Mouse (Mus musculus) erythroid progenitor cell, adult 5-6 weeks (primary cell): Measurements from ENCODE around the gene Evx1. TPM values are rescaled to one million over a fixed set of nuclear protein-coding genes. Genes with fewer than 3 reads are reported as not detected.
"Not testable (repeated sequence)": the region's sequence is repeated elsewhere in the genome, so short reads cannot be mapped to it uniquely, and the experiment has no call there.

Experiments
- ATAC-seq: replicated peaks from 2 replicates; pipeline ENCODE4 v1.8.0; 2016; ENCODE audit warnings: moderate number of reproducible peaks, mild to moderate bottlenecking, moderate TSS enrichment, inconsistent platforms; ENCODE audit not compliant: poor library complexity, low FRiP score, severe bottlenecking
- total RNA-seq, 2 experiments: library from RNA; stranded (forward) in 1 of 2; stranded (reverse) in 1 of 2; fragments of 150-400 nt in 1 of 2; fragments of 186-747, 209-891 nt in 1 of 2; gene quantifications; 2 replicates each; pipeline versions ENCODE4 v1.2.3 to v1.2.4; 2015 to 2017; ENCODE audit warnings: low replicate concordance in 2 of 2

The Evx1 gene
- total RNA-seq, 2 experiments from 2014 or later = not detected

GRCm38 (mm10) chr6:52319956-52320690 is 6.8 kb downstream of the Evx1 start:
- no peak for ATAC-seq

GRCm38 (mm10) chr6:52320966-52321825 is 7.9 kb downstream of the Evx1 start:
- no peak for ATAC-seq

- ATAC-seq = no peak
These were observed 8.6 kb downstream of the Evx1 start for GRCm38 (mm10) chr6:52321826-52322315.

GRCm38 (mm10) chr6:52322721-52323215 is 9.5 kb downstream of the Evx1 start:
- ATAC-seq = no peak

GRCm38 (mm10) chr6:52323292-52323691 is 10.0 kb downstream of the Evx1 start:
- no peak for ATAC-seq

GRCm38 (mm10) chr6:52324061-52324460 is 10.8 kb downstream of the Evx1 start:
- no peak for ATAC-seq

- ATAC-seq = not testable (repeated sequence)
These were observed 33.5 kb downstream of the Evx1 start for GRCm38 (mm10) chr6:52346816-52347215.

- no peak for ATAC-seq
These were observed 52.7 kb downstream of the Evx1 start for GRCm38 (mm10) chr6:52366021-52366420.

GRCm38 (mm10) chr6:52366533-52366932 is 53.2 kb downstream of the Evx1 start:
- ATAC-seq = no peak

GRCm38 (mm10) chr6:52367067-52367466 is 53.8 kb downstream of the Evx1 start:
- ATAC-seq = no peak

Other genes with a start within 250 kb of the Evx1 start
- not detected in 2 replicates for gene Hoxa1, start 155.2 kb upstream of the Evx1 start, total RNA-seq (2015; ENCODE audit: low replicate concordance)
- gene Hoxa1, start 155.2 kb upstream of the Evx1 start, total RNA-seq (2017; ENCODE audit: low replicate concordance) = not detected in 2 replicates
- not detected in 2 replicates for gene Hoxa2, start 148.7 kb upstream of the Evx1 start, total RNA-seq (2015; ENCODE audit: low replicate concordance)
- not detected in 2 replicates for gene Hoxa2, start 148.7 kb upstream of the Evx1 start, total RNA-seq (2017; ENCODE audit: low replicate concordance)
- not detected in 2 replicates for gene 5730596B20Rik, start 136.0 kb upstream of the Evx1 start, total RNA-seq (2015; ENCODE audit: low replicate concordance)
- gene 5730596B20Rik, start 136.0 kb upstream of the Evx1 start, total RNA-seq (2017; ENCODE audit: low replicate concordance) = not detected in 2 replicates
- not detected in 2 replicates for gene Hoxa4, start 121.7 kb upstream of the Evx1 start, total RNA-seq (2015; ENCODE audit: low replicate concordance)
- not detected in 2 replicates for gene Hoxa4, start 121.7 kb upstream of the Evx1 start, total RNA-seq (2017; ENCODE audit: low replicate concordance)
- gene Hoxa5, start 108.9 kb upstream of the Evx1 start, total RNA-seq (2015; ENCODE audit: low replicate concordance) = not detected in 2 replicates
- not detected in 2 replicates for gene Hoxa5, start 108.9 kb upstream of the Evx1 start, total RNA-seq (2017; ENCODE audit: low replicate concordance)
- gene Hoxa6, start 104.8 kb upstream of the Evx1 start, total RNA-seq (2015; ENCODE audit: low replicate concordance) = not detected in 2 replicates
- not detected in 2 replicates for gene Hoxa6, start 104.8 kb upstream of the Evx1 start, total RNA-seq (2017; ENCODE audit: low replicate concordance)
- not detected in 2 replicates for gene Hoxa3, start 100.2 kb upstream of the Evx1 start, total RNA-seq (2015; ENCODE audit: low replicate concordance)
- gene Hoxa3, start 100.2 kb upstream of the Evx1 start, total RNA-seq (2017; ENCODE audit: low replicate concordance) = 0.45 TPM in 1 of 2 replicates, not detected in the other
- not detected in 2 replicates for gene Gm28308, start 100.2 kb upstream of the Evx1 start, total RNA-seq (2015; ENCODE audit: low replicate concordance)
- not detected in 2 replicates for gene Gm28308, start 100.2 kb upstream of the Evx1 start, total RNA-seq (2017; ENCODE audit: low replicate concordance)
- 1.1 and 8.4 TPM in 2 replicates for gene Hoxa7, start 91.6 kb upstream of the Evx1 start, total RNA-seq (2015; ENCODE audit: low replicate concordance)
- 1.3 and 3.8 TPM in 2 replicates for gene Hoxa7, start 91.6 kb upstream of the Evx1 start, total RNA-seq (2017; ENCODE audit: low replicate concordance)
- gene Hoxa9, start 82.4 kb upstream of the Evx1 start, total RNA-seq (2015; ENCODE audit: low replicate concordance) = 0.36 and 0.84 TPM in 2 replicates
- gene Hoxa9, start 82.4 kb upstream of the Evx1 start, total RNA-seq (2017; ENCODE audit: low replicate concordance) = 4.5 TPM in 1 of 2 replicates, not detected in the other
- gene Hoxa10, start 72.6 kb upstream of the Evx1 start, total RNA-seq (2015; ENCODE audit: low replicate concordance) = not detected in 2 replicates
- gene Hoxa10, start 72.6 kb upstream of the Evx1 start, total RNA-seq (2017; ENCODE audit: low replicate concordance) = 0.15 TPM in 1 of 2 replicates, not detected in the other
- gene Hoxa11, start 67.7 kb upstream of the Evx1 start, total RNA-seq (2015; ENCODE audit: low replicate concordance) = not detected in 2 replicates
- not detected in 2 replicates for gene Hoxa11, start 67.7 kb upstream of the Evx1 start, total RNA-seq (2017; ENCODE audit: low replicate concordance)
- not detected in 2 replicates for gene Hoxa13, start 52.6 kb upstream of the Evx1 start, total RNA-seq (2015; ENCODE audit: low replicate concordance)
- gene Hoxa13, start 52.6 kb upstream of the Evx1 start, total RNA-seq (2017; ENCODE audit: low replicate concordance) = not detected in 2 replicates